Mouse (Mus musculus): ENCODE measurements around the gene Scp2. TPM values are rescaled to one million over a fixed set of nuclear protein-coding genes. Genes with fewer than 3 reads are reported as not detected.

Gene Scp2
- total and polyA plus RNA-seq, 2 experiments from 2014 or later = 142 to 239 TPM

GRCm38 (mm10) chr4:108065176-108065844, 79.5 kb downstream of the Scp2 start:
- TF ChIP-seq CTCF (IDR thresholded peaks at IDR 0.05; ENCODE audit: low read depth) = no peak
- peaks cover 9% of the 10 kb centered on the region; the same call in 1 of the 2 replicates for H3K36me3 ChIP-seq (ENCODE audit: insufficient read depth, low read length)
- H3K4me3 ChIP-seq (ENCODE audit: low read length) = no peak overlapping the region
- H3K4me2 ChIP-seq (ENCODE audit: low read depth, low read length) = no peak overlapping the region
- no peaks in the 10 kb centered on the region for H3K9me3 ChIP-seq (ENCODE audit: low read length)
- DNase-seq (ENCODE audit: low spot score) = no peak
- H3K27ac ChIP-seq = no peak overlapping the region
- 0 out of 2 replicates have a peak, but pooled peaks cover under 1% of the 10 kb centered on the region for H3K4me1 ChIP-seq (ENCODE audit: insufficient read depth, low read length)
- no peak for ATAC-seq
- 89% methylated on average over 2 of the region's 2 CpGs for WGBS
- no peak overlapping the region for H3K9ac ChIP-seq (replicated peaks; ENCODE audit: low read length)
- no peaks in the 10 kb centered on the region for H3K27me3 ChIP-seq (ENCODE audit: insufficient read depth, low read length)

DNA sequence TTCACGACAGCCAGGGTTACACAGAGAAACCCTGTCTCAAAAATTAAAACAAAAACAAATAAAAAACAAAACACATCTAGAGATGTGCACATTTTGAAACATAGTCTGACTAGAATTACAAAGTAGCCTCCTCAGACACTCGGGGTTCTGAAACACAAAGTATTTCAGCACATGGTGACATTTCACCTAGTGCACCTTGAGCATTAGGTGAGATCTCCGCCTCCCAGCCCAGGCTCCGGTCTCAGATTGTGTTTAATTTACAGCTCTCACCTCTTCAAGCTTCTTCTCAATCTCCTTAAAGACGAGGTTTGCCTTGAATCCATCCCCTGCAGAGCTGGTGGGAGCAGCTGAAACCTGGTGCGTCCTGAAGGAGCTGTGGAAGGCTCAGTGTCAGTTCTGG, 81.2 kb downstream of the Scp2 start:
- H3K27ac ChIP-seq = no peak overlapping the region
- ATAC-seq = no peak
- H3K9me3 ChIP-seq (ENCODE audit: low read length) = no peaks in the 10 kb centered on the region
- no peaks in the 10 kb centered on the region for H3K27me3 ChIP-seq (ENCODE audit: insufficient read depth, low read length)
- H3K4me3 ChIP-seq (ENCODE audit: low read length) = no peak overlapping the region
- H3K36me3 ChIP-seq (ENCODE audit: insufficient read depth, low read length) = peaks cover 9% of the 10 kb centered on the region; the same call in 1 of the 2 replicates
- DNase-seq (ENCODE audit: low spot score) = no peak
- H3K4me1 ChIP-seq (ENCODE audit: insufficient read depth, low read length) = no peaks in the 10 kb centered on the region
- H3K4me2 ChIP-seq (ENCODE audit: low read depth, low read length) = no peak overlapping the region
- no peak for TF ChIP-seq CTCF (IDR thresholded peaks at IDR 0.05; ENCODE audit: low read depth)
- 92% methylated on average over 6 of the region's 6 CpGs for WGBS
- H3K9ac ChIP-seq (replicated peaks; ENCODE audit: low read length) = no peak overlapping the region

GRCm38 (mm10) chr4:108062524-108062923, 82.3 kb downstream of the Scp2 start:
- no peaks in the 10 kb centered on the region for H3K27me3 ChIP-seq (ENCODE audit: insufficient read depth, low read length)
- H3K36me3 ChIP-seq (ENCODE audit: insufficient read depth, low read length) = peaks cover 6% of the 10 kb centered on the region; the same call in 1 of the 2 replicates
- no peak for DNase-seq (ENCODE audit: low spot score)
- 94% methylated on average over 5 of the region's 5 CpGs for WGBS
- no peak overlapping the region for H3K4me3 ChIP-seq (ENCODE audit: low read length)
- no peak for TF ChIP-seq CTCF (IDR thresholded peaks at IDR 0.05; ENCODE audit: low read depth)
- H3K9ac ChIP-seq (replicated peaks; ENCODE audit: low read length) = no peak overlapping the region
- no peaks in the 10 kb centered on the region for H3K4me1 ChIP-seq (ENCODE audit: insufficient read depth, low read length)
- H3K4me2 ChIP-seq (ENCODE audit: low read depth, low read length) = no peak overlapping the region
- H3K27ac ChIP-seq = no peak overlapping the region
- no peak for ATAC-seq
- no peaks in the 10 kb centered on the region for H3K9me3 ChIP-seq (ENCODE audit: low read length)

DNA sequence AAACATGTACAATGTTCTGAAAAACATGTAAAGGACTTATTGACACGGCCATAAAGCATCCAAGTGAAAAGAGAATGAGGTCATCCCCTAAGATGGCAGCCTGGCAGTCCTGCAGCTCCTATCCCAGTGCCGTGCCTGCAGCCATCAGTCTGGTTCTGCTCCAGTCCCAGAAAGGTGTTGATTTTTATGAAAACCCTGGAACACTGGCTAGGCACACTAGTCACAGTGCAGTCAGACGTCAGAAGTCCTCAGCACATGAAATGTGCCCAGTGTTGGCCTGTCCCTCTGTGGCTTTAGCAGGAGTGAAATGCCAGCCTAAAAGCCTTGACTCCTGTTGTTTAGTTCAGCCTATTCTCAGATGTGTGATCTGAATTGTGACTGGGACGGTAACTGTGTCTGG, 84.0 kb downstream of the Scp2 start:
- ATAC-seq (no peak), DNase-seq (ENCODE audit: low spot score) (no peak)
- H3K27ac ChIP-seq = no peak overlapping the region
- no peak for TF ChIP-seq CTCF (IDR thresholded peaks at IDR 0.05; ENCODE audit: low read depth)
- H3K9me3 ChIP-seq (ENCODE audit: low read length) = no peaks in the 10 kb centered on the region
- no peaks in the 10 kb centered on the region for H3K4me1 ChIP-seq (ENCODE audit: insufficient read depth, low read length)
- 66% methylated on average over 4 of the region's 4 CpGs for WGBS
- H3K4me3 ChIP-seq (ENCODE audit: low read length) = no peak overlapping the region
- H3K4me2 ChIP-seq (ENCODE audit: low read depth, low read length) = no peak overlapping the region
- H3K27me3 ChIP-seq (ENCODE audit: insufficient read depth, low read length) = no peaks in the 10 kb centered on the region
- no peak overlapping the region for H3K9ac ChIP-seq (replicated peaks; ENCODE audit: low read length)
- H3K36me3 ChIP-seq (ENCODE audit: insufficient read depth, low read length) = peaks cover 3% of the 10 kb centered on the region; the same call in 1 of the 2 replicates

GRCm38 (mm10) chr4:108059601-108060379, 85.0 kb downstream of the Scp2 start:
- 41% methylated on average over 19 of the region's 19 CpGs for WGBS
- no peak for ATAC-seq
- Histone ChIP-seq H3K4me2 (ENCODE audit: low read depth, low read length) (peak overlapping the region; percentile 3; the same call in 1 of the 2 replicates), H3K9ac (replicated peaks; ENCODE audit: low read length) (no peak overlapping the region), H3K27ac (no peak overlapping the region), H3K4me1 (ENCODE audit: insufficient read depth, low read length) (no peaks in the 10 kb centered on the region), H3K27me3 (ENCODE audit: insufficient read depth, low read length) (no peaks in the 10 kb centered on the region), H3K9me3 (ENCODE audit: low read length) (no peaks in the 10 kb centered on the region), H3K4me3 (ENCODE audit: low read length) (no peak overlapping the region), H3K36me3 (ENCODE audit: insufficient read depth, low read length) (peaks cover 9% of the 10 kb centered on the region)
- no peak for TF ChIP-seq CTCF (IDR thresholded peaks at IDR 0.05; ENCODE audit: low read depth)
- no peak for DNase-seq (ENCODE audit: low spot score)

- H3K27ac ChIP-seq = no peak overlapping the region
- H3K9me3 ChIP-seq (ENCODE audit: low read length) = no peaks in the 10 kb centered on the region
- DNase-seq (ENCODE audit: low spot score) (no peak), ATAC-seq (no peak)
- TF ChIP-seq CTCF (IDR thresholded peaks at IDR 0.05; ENCODE audit: low read depth) = no peak
- no peaks in the 10 kb centered on the region for H3K27me3 ChIP-seq (ENCODE audit: insufficient read depth, low read length)
- H3K4me3 ChIP-seq (ENCODE audit: low read length) = no peak overlapping the region
- H3K9ac ChIP-seq (replicated peaks; ENCODE audit: low read length) = no peak overlapping the region
- no peaks in the 10 kb centered on the region for H3K4me1 ChIP-seq (ENCODE audit: insufficient read depth, low read length)
- WGBS = 86% methylated on average over 10 of the region's 10 CpGs
- peaks cover 19% of the 10 kb centered on the region for H3K36me3 ChIP-seq (ENCODE audit: insufficient read depth, low read length)
- H3K4me2 ChIP-seq (ENCODE audit: low read depth, low read length) = no peak overlapping the region
These were observed 86.6 kb downstream of the Scp2 start for GRCm38 (mm10) chr4:108058166-108058565.

DNA sequence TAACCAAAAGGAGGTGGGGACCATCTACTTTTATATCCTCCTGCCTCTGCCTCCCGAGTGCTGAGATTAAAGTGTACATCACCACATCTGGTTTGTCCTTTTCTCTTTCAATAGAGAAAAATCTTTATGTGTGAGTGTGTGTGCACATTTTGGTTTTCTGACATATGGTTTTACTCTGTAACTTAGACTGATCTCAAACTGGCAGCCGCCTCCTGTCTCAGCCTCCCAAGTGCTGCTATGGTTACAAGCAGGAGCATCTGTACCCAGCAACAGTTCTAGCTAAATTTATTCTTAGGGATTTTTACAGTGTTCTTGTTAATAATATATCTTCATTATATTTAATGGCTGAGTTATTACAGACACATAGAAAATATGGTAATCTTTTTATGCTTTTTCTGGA, 87.6 kb downstream of the Scp2 start:
- WGBS = 97% methylated on average over 2 of the region's 2 CpGs
- H3K9ac ChIP-seq (replicated peaks; ENCODE audit: low read length) = no peak overlapping the region

More for the DNA sequence above, 87.6 kb downstream of the Scp2 start:
- Histone ChIP-seq H3K4me2 (ENCODE audit: low read depth, low read length) (no peak overlapping the region), H3K27ac (no peak overlapping the region), H3K27me3 (ENCODE audit: insufficient read depth, low read length) (no peaks in the 10 kb centered on the region), H3K4me3 (ENCODE audit: low read length) (no peak overlapping the region), H3K36me3 (ENCODE audit: insufficient read depth, low read length) (peaks cover 21% of the 10 kb centered on the region), H3K4me1 (ENCODE audit: insufficient read depth, low read length) (no peaks in the 10 kb centered on the region), H3K9me3 (ENCODE audit: low read length) (no peaks in the 10 kb centered on the region)
- no peak for TF ChIP-seq CTCF (IDR thresholded peaks at IDR 0.05; ENCODE audit: low read depth)
- DNase-seq (ENCODE audit: low spot score) (no peak), ATAC-seq (no peak)
